Mouse (Mus musculus) adrenal gland, postnatal 10 days (tissue): ENCODE measurements around the gene Serpinb3b. TPM values are rescaled to one million over a fixed set of nuclear protein-coding genes. Genes with fewer than 3 reads are reported as not detected.
A peak's percentile ranks its signal among the peaks of the same experiment; 100 is the strongest.
"Not testable (repeated sequence)": the region's sequence is repeated elsewhere in the genome, so short reads cannot be mapped to it uniquely, and the experiment has no call there.

Source experiments
- DNase-seq: peaks from one replicate; pipeline ENCODE4 v3.0.0; 2021; ENCODE audit warnings: mixed read lengths
- long read RNA-seq, 2 experiments: library from polyadenylated mRNA; stranded (forward); transcript quantifications; one replicate each; pipeline ENCODE4 v2.0.0; 2021
- total RNA-seq, 2 experiments: library from RNA; stranded (reverse); gene quantifications; 2 replicates each; pipeline ENCODE4 v1.2.3; 2021

Serpinb3b gene
- total RNA-seq = not detected
- long read RNA-seq, experiment 1 = 0 reads
- long read RNA-seq, experiment 2 = 0 reads

DNA sequence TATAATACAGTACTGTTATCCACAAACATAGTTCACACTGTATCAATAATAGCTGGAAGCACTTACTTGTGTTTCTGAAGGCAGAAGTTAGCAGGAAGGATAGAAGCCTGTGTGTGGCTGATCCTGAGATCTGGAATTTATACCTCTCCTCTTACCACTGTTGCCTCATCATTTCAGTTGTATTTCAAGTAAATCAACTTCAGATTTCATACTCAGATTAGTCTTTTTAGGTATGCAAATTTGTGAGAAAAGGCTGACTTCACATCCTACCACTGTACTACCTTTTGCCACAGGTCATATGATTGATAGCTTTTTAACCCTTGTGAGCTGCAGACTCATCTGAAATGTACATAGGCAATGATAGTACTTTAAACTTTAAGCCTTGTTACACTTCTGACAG, at the start of gene Serpinb3b, which contains the start of gene Serpinb3c:
Gene Serpinb3b (minus strand): TSS at position 101 of the 400 bp plus-strand sequence.
Gene Serpinb3c (minus strand): TSS at position 111 of the 400 bp plus-strand sequence.
- DNase-seq = not testable (repeated sequence)

DNA sequence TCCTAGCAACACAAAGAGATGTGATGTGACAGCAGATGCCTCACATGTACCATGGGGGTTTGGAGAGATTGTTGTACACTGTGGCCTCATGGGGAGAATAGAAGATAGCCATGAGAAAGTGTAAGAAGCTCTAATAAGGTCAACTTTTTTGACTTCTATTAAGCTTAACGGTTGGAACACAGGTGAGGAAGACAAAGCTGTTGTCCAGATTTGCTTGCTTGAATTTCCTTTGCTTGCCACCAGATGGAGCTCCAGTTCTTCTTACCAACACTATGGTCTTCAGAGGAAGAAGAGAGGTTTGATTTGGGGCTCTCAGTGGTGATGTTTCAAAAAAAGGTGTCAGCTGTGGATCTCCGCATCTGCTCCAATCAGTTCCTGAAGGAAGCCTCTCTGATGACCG, 35.0 kb downstream of the Serpinb3b start:
- DNase-seq = peak; percentile 4

DNA sequence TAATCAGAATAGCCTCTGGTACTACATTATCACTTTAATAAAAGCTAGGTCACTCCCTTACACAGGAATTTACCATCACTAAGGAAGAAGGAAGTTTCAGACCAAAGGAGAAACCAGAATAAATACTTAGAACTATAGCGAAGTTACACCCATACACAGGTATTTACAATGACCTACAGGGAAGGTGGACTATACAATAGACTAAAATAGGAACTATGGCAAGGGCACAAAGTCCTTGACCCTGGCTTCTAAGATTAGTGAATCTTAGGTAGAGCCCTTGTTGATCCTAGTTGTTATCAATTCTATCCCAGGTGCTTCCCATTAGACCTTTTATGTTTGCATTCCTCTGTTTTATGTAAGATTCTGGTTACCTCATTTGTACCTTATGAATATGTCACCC, 60.9 kb downstream of the Serpinb3b start:
- not testable (repeated sequence) for DNase-seq

DNA sequence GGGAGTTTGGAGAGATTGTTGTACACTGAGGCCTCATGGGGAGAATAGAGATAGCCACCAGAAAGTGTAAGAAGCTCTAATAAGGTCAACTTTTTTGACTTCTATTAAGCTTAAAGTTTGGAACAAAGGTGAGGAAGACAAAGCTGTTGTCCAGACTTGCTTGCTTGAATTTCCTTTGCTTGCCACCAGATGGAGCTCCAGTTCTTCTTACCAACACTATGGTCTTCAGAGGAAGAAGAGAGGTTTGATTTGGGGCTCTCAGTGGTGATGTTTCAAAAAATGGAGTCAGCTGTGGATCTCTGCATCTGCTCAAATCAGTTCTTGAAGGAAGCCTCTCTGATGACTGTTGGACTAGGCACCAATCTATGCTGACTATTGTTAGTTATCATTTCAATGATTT, 150.7 kb downstream of the Serpinb3b start:
- DNase-seq = not testable (repeated sequence)

Other genes with a start within 250 kb of the Serpinb3b start
- gene Serpinb3a, start 226.1 kb downstream of the Serpinb3b start, total RNA-seq = not detected
- gene Serpinb3d, start 194.9 kb downstream of the Serpinb3b start, total RNA-seq = not detected
- not detected for gene Serpinb3c, start within 50 bp of the Serpinb3b start, total RNA-seq
- gene Serpinb11, start 82.8 kb upstream of the Serpinb3b start, total RNA-seq = not detected
- not detected for gene Serpinb7, start 121.3 kb upstream of the Serpinb3b start, total RNA-seq
- gene Serpinb2, start 233.1 kb upstream of the Serpinb3b start, total RNA-seq = under 1 TPM; 0.39 to 0.51 TPM